Mouse (Mus musculus) embryonic fibroblast, embryonic 13.5 days (primary cell): ENCODE results near the gene Mrps26.

Experiments
- CTCF ChIP-seq: IDR thresholded peaks from 2 replicates; pipeline ENCODE4 v1.5.1; 2011; ENCODE audit warnings: mild to moderate bottlenecking, control low read depth, low read length, moderate library complexity, borderline replicate concordance; ENCODE audit not compliant: insufficient read depth
- POLR2A ChIP-seq: IDR thresholded peaks from 2 replicates; pipeline ENCODE4 v1.6.1; 2011; ENCODE audit warnings: low read depth, mild to moderate bottlenecking, control low read depth, low read length, moderate library complexity

DNA sequence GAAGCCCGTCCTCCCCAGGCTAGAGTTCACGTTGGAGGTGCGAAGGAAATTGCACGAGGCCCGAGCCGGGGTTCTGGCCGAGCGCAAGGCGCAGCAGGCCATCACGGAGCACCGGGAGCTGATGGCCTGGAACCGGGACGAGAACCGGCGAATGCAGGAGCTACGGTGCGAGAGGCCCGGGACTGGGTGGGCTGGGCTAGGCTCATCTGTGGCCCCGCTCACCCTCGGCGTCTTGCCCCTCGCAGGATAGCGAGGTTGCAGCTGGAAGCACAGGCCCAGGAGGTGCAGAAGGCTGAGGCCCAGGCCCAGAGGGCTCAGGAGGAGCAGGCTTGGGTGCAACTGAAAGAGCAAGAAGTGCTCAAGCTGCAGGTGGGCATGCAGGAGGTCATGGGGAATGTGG, 521 bp downstream of the Mrps26 start:
- TF ChIP-seq CTCF (no peak), POLR2A (no peak)
